Mouse (Mus musculus) E14TG2a.4 (cell line): Measurements from ENCODE around the gene Atg7.
A peak's percentile ranks its signal among the peaks of the same experiment; 100 is the strongest.

Source experiments
- H3K27me3 ChIP-seq: 2 replicates; pipeline ENCODE4 v1.6.1; 2014; ENCODE audit warnings: low read length, control low read depth; ENCODE audit not compliant: insufficient read depth
- H3K36me3 ChIP-seq: 2 replicates; pipeline ENCODE4 v1.6.1; 2014; ENCODE audit warnings: low read length, control low read depth; ENCODE audit not compliant: insufficient read depth
- H3K4me1 ChIP-seq: replicated peaks from 2 replicates; pipeline ENCODE4 v1.6.1; 2014; ENCODE audit warnings: low read depth, low read length, control low read depth
- H3K4me3 ChIP-seq: replicated peaks from 2 replicates; pipeline ENCODE4 v1.5.1; 2014; ENCODE audit warnings: mild to moderate bottlenecking, low read length
- H3K9me3 ChIP-seq: 2 replicates; pipeline ENCODE4 v1.6.1; 2014; ENCODE audit warnings: low read length, control low read depth
- CTCF ChIP-seq: conservative IDR thresholded peaks from 2 replicates; pipeline ENCODE4 v1.5.1; 2014; ENCODE audit warnings: low read length
- NANOG ChIP-seq: IDR thresholded peaks from 2 replicates; pipeline ENCODE4 v1.6.1; 2014; ENCODE audit warnings: borderline replicate concordance, low read length, mixed read lengths
- POU5F1 ChIP-seq: IDR thresholded peaks from 2 replicates; pipeline ENCODE4 v1.6.1; 2014; ENCODE audit warnings: low read length, borderline replicate concordance

Gene Atg7

GRCm38 (mm10) chr6:114814882-114815650, 172.2 kb downstream of the Atg7 start:
- H3K4me1 ChIP-seq: no peaks in the 10 kb centered on the region
- no peaks in the 10 kb centered on the region for H3K9me3 ChIP-seq
- H3K27me3 ChIP-seq: no peaks in the 10 kb centered on the region
- H3K36me3 ChIP-seq: no peaks in the 10 kb centered on the region
- H3K4me3 ChIP-seq: no peak overlapping the region
- peak; percentile 48 for TF ChIP-seq CTCF
- TF ChIP-seq POU5F1: no peak
- TF ChIP-seq NANOG: no peak

- Histone ChIP-seq H3K9me3 (no peaks in the 10 kb centered on the region), H3K27me3 (no peaks in the 10 kb centered on the region), H3K4me1 (no peaks in the 10 kb centered on the region), H3K36me3 (no peaks in the 10 kb centered on the region), H3K4me3 (no peak overlapping the region)
- TF ChIP-seq NANOG: no peak
- no peak for TF ChIP-seq POU5F1
- TF ChIP-seq CTCF: no peak
Measured at GRCm38 (mm10) chr6:114817948-114818347, 175.1 kb downstream of the Atg7 start.

- H3K4me3 ChIP-seq: no peak overlapping the region
- no peak for TF ChIP-seq NANOG
- TF ChIP-seq POU5F1: no peak
- TF ChIP-seq CTCF: no peak
- H3K4me1 ChIP-seq: no peaks in the 10 kb centered on the region
- no peaks in the 10 kb centered on the region for H3K9me3 ChIP-seq
- H3K36me3 ChIP-seq: no peaks in the 10 kb centered on the region
- H3K27me3 ChIP-seq: no peaks in the 10 kb centered on the region
Measured at GRCm38 (mm10) chr6:114818471-114818870, 175.6 kb downstream of the Atg7 start.

- H3K9me3 ChIP-seq: no peaks in the 10 kb centered on the region
- TF ChIP-seq POU5F1 (no peak), NANOG (no peak), CTCF (no peak)
- H3K27me3 ChIP-seq: no peaks in the 10 kb centered on the region
- no peak overlapping the region for H3K4me3 ChIP-seq
- H3K4me1 ChIP-seq: no peaks in the 10 kb centered on the region
- no peaks in the 10 kb centered on the region for H3K36me3 ChIP-seq
Measured at GRCm38 (mm10) chr6:114819971-114820481, 177.1 kb downstream of the Atg7 start.

- TF ChIP-seq NANOG (no peak), CTCF (no peak), POU5F1 (no peak)
- H3K4me3 ChIP-seq: no peak overlapping the region
- no peaks in the 10 kb centered on the region for H3K9me3 ChIP-seq
- H3K36me3 ChIP-seq: no peaks in the 10 kb centered on the region
- H3K4me1 ChIP-seq: no peaks in the 10 kb centered on the region
- no peaks in the 10 kb centered on the region for H3K27me3 ChIP-seq
Measured at GRCm38 (mm10) chr6:114821646-114822045, 178.7 kb downstream of the Atg7 start.

GRCm38 (mm10) chr6:114826889-114827288, 184.0 kb downstream of the Atg7 start:
- no peaks in the 10 kb centered on the region for H3K4me1 ChIP-seq
- TF ChIP-seq NANOG (no peak), CTCF (no peak), POU5F1 (no peak)
- no peaks in the 10 kb centered on the region for H3K27me3 ChIP-seq
- H3K36me3 ChIP-seq: no peaks in the 10 kb centered on the region
- no peak overlapping the region for H3K4me3 ChIP-seq
- no peaks in the 10 kb centered on the region for H3K9me3 ChIP-seq

- Histone ChIP-seq H3K4me3 (no peak overlapping the region), H3K27me3 (no peaks in the 10 kb centered on the region), H3K9me3 (no peaks in the 10 kb centered on the region), H3K36me3 (no peaks in the 10 kb centered on the region), H3K4me1 (peaks cover 7% of the 10 kb centered on the region; the same call in 1 of the 2 replicates)
- TF ChIP-seq NANOG: no peak
- no peak for TF ChIP-seq POU5F1
- TF ChIP-seq CTCF: no peak
Measured at GRCm38 (mm10) chr6:114829660-114830438, 187.0 kb downstream of the Atg7 start.

- TF ChIP-seq CTCF (no peak), POU5F1 (no peak), NANOG (no peak)
- Histone ChIP-seq H3K27me3 (no peaks in the 10 kb centered on the region), H3K9me3 (no peaks in the 10 kb centered on the region), H3K4me1 (peaks cover 7% of the 10 kb centered on the region; the same call in 1 of the 2 replicates), H3K4me3 (no peak overlapping the region), H3K36me3 (no peaks in the 10 kb centered on the region)
Measured at GRCm38 (mm10) chr6:114831807-114832206, 188.9 kb downstream of the Atg7 start.
